Mouse (Mus musculus): ENCODE measurements around the gene Psmb5. TPM values are rescaled to one million over a fixed set of nuclear protein-coding genes. Genes with fewer than 3 reads are reported as not detected.

Psmb5 gene
- total and polyA plus RNA-seq, 2 experiments from 2014 or later = 204 to 411 TPM

DNA sequence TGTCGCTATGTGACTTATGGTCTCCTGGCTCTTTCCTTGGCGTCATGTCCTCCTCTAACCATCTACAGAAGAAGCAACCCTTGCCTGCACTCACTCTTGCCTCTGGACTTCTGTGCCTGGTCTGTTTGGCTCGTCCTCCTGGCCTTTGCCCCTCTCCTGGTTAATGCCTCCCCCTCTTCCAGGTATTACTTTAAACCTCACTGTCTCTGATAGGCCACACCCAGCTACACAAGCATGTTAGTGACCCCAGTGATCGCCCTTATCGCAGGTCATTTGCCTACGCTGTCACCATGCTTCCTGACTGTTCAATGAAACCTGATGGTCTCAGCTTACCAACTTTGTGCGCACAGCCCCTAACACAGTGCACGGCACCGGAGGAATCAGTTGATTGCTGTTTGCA is 35.3 kb downstream of the Psmb5 start:
- H3K27me3 ChIP-seq (ENCODE audit: insufficient read depth, low read length) = no peaks in the 10 kb centered on the region
- no peak overlapping the region for H3K4me3 ChIP-seq (ENCODE audit: low read length)
- H3K4me1 ChIP-seq (ENCODE audit: insufficient read depth, low read length) = no peaks in the 10 kb centered on the region
- H3K36me3 ChIP-seq (ENCODE audit: insufficient read depth, low read length) = no peaks in the 10 kb centered on the region; the same call in 1 of the 2 replicates
- H3K9ac ChIP-seq (replicated peaks; ENCODE audit: low read length) = no peak overlapping the region
- no peak overlapping the region for H3K4me2 ChIP-seq (ENCODE audit: low read depth, low read length)
- DNase-seq (ENCODE audit: low spot score) = no peak
- no peak for TF ChIP-seq CTCF (IDR thresholded peaks at IDR 0.05; ENCODE audit: low read depth)
- 94% methylated on average over 9 of the region's 9 CpGs for WGBS
- no peak for ATAC-seq
- H3K27ac ChIP-seq = no peak overlapping the region
- no peaks in the 10 kb centered on the region for H3K9me3 ChIP-seq (ENCODE audit: low read length)

- Histone ChIP-seq H3K4me3 (ENCODE audit: low read length) (no peak overlapping the region), H3K4me1 (ENCODE audit: insufficient read depth, low read length) (peaks cover 4% of the 10 kb centered on the region; the same call in 1 of the 2 replicates), H3K9me3 (ENCODE audit: low read length) (no peaks in the 10 kb centered on the region), H3K27me3 (ENCODE audit: insufficient read depth, low read length) (peaks cover 6% of the 10 kb centered on the region; the same call in 1 of the 2 replicates), H3K9ac (replicated peaks; ENCODE audit: low read length) (no peak overlapping the region), H3K4me2 (ENCODE audit: low read depth, low read length) (no peak overlapping the region), H3K36me3 (ENCODE audit: insufficient read depth, low read length) (no peaks in the 10 kb centered on the region; the same call in 1 of the 2 replicates), H3K27ac (no peak overlapping the region)
- ATAC-seq (no peak), DNase-seq (ENCODE audit: low spot score) (no peak)
- TF ChIP-seq CTCF (IDR thresholded peaks at IDR 0.05; ENCODE audit: low read depth) = no peak
- WGBS = 88% methylated on average over 7 of the region's 7 CpGs
These were observed 38.2 kb downstream of the Psmb5 start for GRCm38 (mm10) chr14:54579638-54580037.

- peak overlapping the region; percentile 96 for H3K4me2 ChIP-seq (ENCODE audit: low read depth, low read length)
- 0% methylated on average over 10 of the region's 10 CpGs for WGBS
- H3K27me3 ChIP-seq (ENCODE audit: insufficient read depth, low read length) = peaks cover 6% of the 10 kb centered on the region; the same call in 1 of the 2 replicates
- peak overlapping the region; percentile 57 for H3K4me3 ChIP-seq (ENCODE audit: low read length)
- TF ChIP-seq CTCF (IDR thresholded peaks at IDR 0.05; ENCODE audit: low read depth) = peak; percentile 64
- H3K36me3 ChIP-seq (ENCODE audit: insufficient read depth, low read length) = no peaks in the 10 kb centered on the region; the same call in 1 of the 2 replicates
- H3K27ac ChIP-seq = peak overlapping the region; percentile 75
- DNase-seq (ENCODE audit: low spot score) = peak; percentile 46
- no peaks in the 10 kb centered on the region for H3K9me3 ChIP-seq (ENCODE audit: low read length)
- peak overlapping the region; percentile 55 for H3K9ac ChIP-seq (replicated peaks; ENCODE audit: low read length)
- 0 out of 2 replicates have a peak, but pooled peaks have one; percentile 25 for ATAC-seq
- peaks cover 4% of the 10 kb centered on the region; the same call in 1 of the 2 replicates for H3K4me1 ChIP-seq (ENCODE audit: insufficient read depth, low read length)
These were observed 39.8 kb downstream of the Psmb5 start for GRCm38 (mm10) chr14:54578063-54578462.

- Histone ChIP-seq H3K9ac (replicated peaks; ENCODE audit: low read length) (peak within 1 kb of the TSS; percentile 55), H3K27me3 (ENCODE audit: insufficient read depth, low read length) (peaks cover 6% of the 10 kb centered on the region; the same call in 1 of the 2 replicates), H3K4me1 (ENCODE audit: insufficient read depth, low read length) (peaks cover 4% of the 10 kb centered on the region; the same call in 1 of the 2 replicates), H3K9me3 (ENCODE audit: low read length) (no peaks in the 10 kb centered on the region), H3K4me2 (ENCODE audit: low read depth, low read length) (peak within 1 kb of the TSS; percentile 96), H3K36me3 (ENCODE audit: insufficient read depth, low read length) (no peaks in the 10 kb centered on the region), H3K27ac (peak within 1 kb of the TSS; percentile 75), H3K4me3 (ENCODE audit: low read length) (peak within 1 kb of the TSS; percentile 57)
- DNase-seq (ENCODE audit: low spot score) = peak; percentile 90
- TF ChIP-seq CTCF (IDR thresholded peaks at IDR 0.05; ENCODE audit: low read depth) = no peak
- under 1% methylated on average over 66 of the region's 66 CpGs for WGBS
- ATAC-seq = peak; percentile 75
These were observed 40.5 kb downstream of the Psmb5 start, which contains the start of gene Ajuba for GRCm38 (mm10) chr14:54577089-54577982. TSS of gene Ajuba (minus strand) at chr14:54577558.

- H3K36me3 ChIP-seq (ENCODE audit: insufficient read depth, low read length) = no peaks in the 10 kb centered on the region
- ATAC-seq (0 out of 2 replicates have a peak, but pooled peaks have one; percentile 30), DNase-seq (ENCODE audit: low spot score) (no peak)
- H3K27ac ChIP-seq = peak overlapping the region; percentile 75
- H3K4me3 ChIP-seq (ENCODE audit: low read length) = peak overlapping the region; percentile 57
- H3K4me1 ChIP-seq (ENCODE audit: insufficient read depth, low read length) = peaks cover 4% of the 10 kb centered on the region; the same call in 1 of the 2 replicates
- H3K4me2 ChIP-seq (ENCODE audit: low read depth, low read length) = peak overlapping the region; percentile 96
- WGBS = under 1% methylated on average over 74 of the region's 84 CpGs
- H3K9me3 ChIP-seq (ENCODE audit: low read length) = no peaks in the 10 kb centered on the region
- H3K27me3 ChIP-seq (ENCODE audit: insufficient read depth, low read length) = peaks cover 6% of the 10 kb centered on the region; the same call in 1 of the 2 replicates
- H3K9ac ChIP-seq (replicated peaks; ENCODE audit: low read length) = peak overlapping the region; percentile 55
- no peak for TF ChIP-seq CTCF (IDR thresholded peaks at IDR 0.05; ENCODE audit: low read depth)
These were observed 41.4 kb downstream of the Psmb5 start for GRCm38 (mm10) chr14:54576241-54577088.

GRCm38 (mm10) chr14:54575631-54576030 is 42.2 kb downstream of the Psmb5 start:
- DNase-seq (ENCODE audit: low spot score) (peak; percentile 29), ATAC-seq (no peak)
- Histone ChIP-seq H3K27ac (no peak overlapping the region), H3K4me3 (ENCODE audit: low read length) (peak overlapping the region; percentile 57), H3K4me2 (ENCODE audit: low read depth, low read length) (peak overlapping the region; percentile 96), H3K27me3 (ENCODE audit: insufficient read depth, low read length) (peaks cover 6% of the 10 kb centered on the region; the same call in 1 of the 2 replicates), H3K4me1 (ENCODE audit: insufficient read depth, low read length) (peaks cover 4% of the 10 kb centered on the region; the same call in 1 of the 2 replicates), H3K9ac (replicated peaks; ENCODE audit: low read length) (peak overlapping the region; percentile 55), H3K9me3 (ENCODE audit: low read length) (no peaks in the 10 kb centered on the region), H3K36me3 (ENCODE audit: insufficient read depth, low read length) (no peaks in the 10 kb centered on the region)
- TF ChIP-seq CTCF (IDR thresholded peaks at IDR 0.05; ENCODE audit: low read depth) = no peak
- WGBS = under 1% methylated on average over 39 of the region's 39 CpGs

Measured in hindbrain, postnatal 0 days (tissue).